Mouse (Mus musculus) left cerebral cortex, postnatal 14 days (tissue): ENCODE results near the gene Gcnt3. TPM values are rescaled to one million over a fixed set of nuclear protein-coding genes. Genes with fewer than 3 reads are reported as not detected.
A peak's percentile ranks its signal among the peaks of the same experiment; 100 is the strongest.

Experiments used
- DNase-seq, 2 experiments: peaks; one replicate each; pipeline ENCODE4 v3.0.0; 2021 to 2022; ENCODE audit warnings: low spot score in 2 of 2, mixed read lengths in 1 of 2
- intact Hi-C: fragments of 180-260 bp; cut with DNase I; formaldehyde crosslinking; loops from one replicate; pipeline ENCODE4 v1.15.1; 2025
- long read RNA-seq, 2 experiments: library from polyadenylated mRNA; stranded (forward); transcript quantifications; one replicate each; pipeline ENCODE4 v2.0.0; 2021
- total RNA-seq, 2 experiments: library from RNA; stranded (reverse); gene quantifications; 2 replicates each; pipeline ENCODE4 v1.2.3; 2021

The Gcnt3 gene
- not detected for total RNA-seq
- long read RNA-seq, experiment 1: 0 reads
- long read RNA-seq, experiment 2: 0 reads

DNA sequence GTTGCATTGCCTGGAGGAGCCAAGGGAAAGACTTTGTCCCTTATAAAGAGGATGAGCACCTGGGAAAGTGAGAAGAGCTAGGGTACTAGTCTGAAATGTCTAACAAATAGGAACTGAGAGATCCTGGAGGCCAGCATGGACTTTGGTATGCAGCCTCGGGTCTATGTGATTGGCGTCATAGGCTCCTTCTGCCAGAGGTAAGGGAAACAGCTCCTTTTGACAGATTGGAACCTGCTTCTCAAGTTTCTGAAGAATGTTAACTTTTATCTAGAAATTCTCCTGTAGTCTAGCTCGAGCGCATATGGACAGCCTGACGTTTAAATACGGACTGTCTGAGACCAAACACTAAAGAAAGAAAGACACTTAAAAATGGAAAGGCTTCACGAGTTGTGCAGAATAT, at the start of gene Gcnt3:
Gcnt3 (minus strand) TSS at position 101 of the 400 bp plus-strand sequence.
- no peak for DNase-seq
- intact Hi-C loops: no loop called here

DNA sequence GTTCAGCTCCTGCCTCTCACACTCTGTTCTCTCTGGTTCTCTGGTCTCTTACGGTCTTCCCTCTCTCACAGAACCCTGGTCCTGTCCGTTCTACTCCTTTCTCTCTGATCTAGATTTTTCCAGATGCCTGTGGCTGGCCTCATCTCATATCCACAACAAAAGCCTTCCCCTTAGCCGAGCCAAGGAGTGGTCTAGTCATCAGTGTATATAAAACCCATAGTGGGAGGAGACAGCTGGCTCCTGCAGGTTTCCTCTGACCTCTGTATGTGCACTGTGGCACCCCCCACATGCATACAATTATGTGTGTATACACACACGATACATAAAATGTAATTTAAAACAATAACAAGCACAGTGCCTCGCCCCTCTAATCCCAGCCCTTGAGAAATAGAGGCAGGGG, 49.5 kb upstream of the Gcnt3 start:
- intact Hi-C loops: no loop called here
- DNase-seq: no peak

DNA sequence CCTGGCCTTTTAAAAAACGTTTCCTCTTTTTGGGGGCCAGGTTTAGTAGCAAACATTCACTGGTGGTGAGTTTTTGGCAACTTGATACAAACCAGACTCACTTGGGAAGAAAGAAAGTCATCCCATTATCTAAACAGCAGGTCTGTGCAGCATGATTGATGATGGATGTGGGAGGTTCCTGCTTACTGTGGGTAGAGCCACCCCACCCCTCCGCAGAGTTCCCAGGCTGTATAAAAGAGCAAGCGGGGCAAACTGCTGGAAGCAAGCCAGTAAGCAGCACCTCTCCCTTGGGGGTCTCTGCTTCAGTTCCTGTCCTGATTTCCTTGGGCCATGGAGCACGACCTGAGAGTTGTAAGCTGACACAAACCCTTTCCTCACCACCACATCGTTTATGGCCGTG, 48.2 kb upstream of the Gcnt3 start:
- no peak for DNase-seq
- intact Hi-C loops: no loop called here

DNA sequence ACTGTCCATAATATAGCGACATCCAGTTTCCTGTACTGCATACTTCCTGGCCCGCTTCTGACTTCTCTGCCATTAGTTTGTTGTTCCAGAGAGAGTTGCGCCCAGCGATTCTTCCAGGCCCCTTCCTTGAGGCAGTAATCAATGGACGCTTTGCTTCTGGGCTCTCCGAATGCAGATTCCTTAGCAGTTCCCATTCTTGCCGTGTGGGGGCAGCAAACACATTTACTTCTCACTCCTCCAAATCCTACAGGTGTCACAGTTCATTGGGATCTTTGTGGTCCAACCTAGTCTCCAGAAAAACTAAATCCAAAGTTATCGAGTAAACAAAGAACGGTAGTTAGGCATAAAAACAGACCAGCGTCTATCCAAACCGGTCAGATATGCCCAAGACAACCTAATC, 46.2 kb upstream of the Gcnt3 start:
- intact Hi-C loops: no loop called here

DNA sequence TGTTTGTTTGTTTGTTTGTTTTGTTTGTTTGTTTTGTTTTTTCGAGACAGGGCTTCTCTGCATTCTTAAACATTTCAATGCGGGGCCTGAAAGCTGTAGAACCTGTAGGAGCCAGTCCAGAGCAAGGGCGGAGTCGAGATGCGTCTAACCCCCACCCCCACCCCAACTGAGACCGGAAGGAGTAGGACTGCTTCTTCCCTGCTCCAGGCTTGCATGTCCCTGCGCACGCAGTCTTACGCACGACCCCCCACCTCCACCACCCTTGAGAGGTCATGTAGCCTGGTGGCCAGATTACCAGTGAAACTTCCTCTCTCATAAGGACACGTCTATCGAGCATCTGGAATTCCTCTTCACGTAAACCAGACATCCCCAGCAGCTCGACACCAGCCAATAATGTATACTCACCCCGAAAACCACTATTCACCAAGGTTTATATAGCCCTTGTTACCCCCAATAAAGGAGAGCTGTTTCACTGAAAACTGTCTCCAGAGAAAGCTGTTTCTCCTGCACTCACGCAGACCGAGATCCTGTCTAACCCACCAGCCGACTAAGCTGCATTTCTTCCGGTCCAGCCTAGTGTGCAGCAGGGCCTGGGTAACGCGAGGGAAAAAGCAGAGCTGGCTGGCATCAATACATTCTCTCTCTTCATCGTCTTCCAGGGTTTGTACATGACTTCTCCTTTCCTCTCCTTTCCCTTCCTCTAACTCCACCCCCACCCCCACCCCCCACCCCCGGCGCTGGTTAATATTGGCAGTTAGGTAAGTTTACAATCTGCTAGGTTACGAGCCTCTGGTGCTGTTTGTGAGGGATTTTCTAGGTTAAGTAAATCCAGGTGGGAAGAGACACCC, 44.7 kb upstream of the Gcnt3 start:
- DNase-seq: no peak

More for the DNA sequence above, 46.2 kb upstream of the Gcnt3 start:
- DNase-seq: peak; percentile 75 to 81

DNA sequence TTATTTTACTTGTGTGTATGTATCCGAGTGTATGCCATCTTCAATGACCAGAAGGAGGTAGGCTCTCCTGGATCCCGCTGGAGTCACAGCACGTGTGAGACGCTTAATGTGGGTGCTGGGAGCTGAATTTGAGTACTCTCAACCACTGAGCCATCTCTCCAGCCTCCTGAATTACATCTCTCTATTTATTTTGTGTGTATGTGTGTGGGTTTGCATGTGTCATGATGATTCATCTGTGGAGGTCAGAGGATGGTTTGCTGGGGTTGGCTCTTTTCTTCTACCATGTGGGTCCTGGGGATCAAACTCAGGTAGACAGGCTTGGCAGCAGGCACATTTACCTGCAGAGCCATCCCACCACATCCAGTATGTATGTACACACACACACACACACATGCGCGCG, 43.9 kb upstream of the Gcnt3 start:
- no peak for DNase-seq
- intact Hi-C loops: no loop called here

More for the DNA sequence above, 44.7 kb upstream of the Gcnt3 start:
- intact Hi-C loops: no loop called here

DNA sequence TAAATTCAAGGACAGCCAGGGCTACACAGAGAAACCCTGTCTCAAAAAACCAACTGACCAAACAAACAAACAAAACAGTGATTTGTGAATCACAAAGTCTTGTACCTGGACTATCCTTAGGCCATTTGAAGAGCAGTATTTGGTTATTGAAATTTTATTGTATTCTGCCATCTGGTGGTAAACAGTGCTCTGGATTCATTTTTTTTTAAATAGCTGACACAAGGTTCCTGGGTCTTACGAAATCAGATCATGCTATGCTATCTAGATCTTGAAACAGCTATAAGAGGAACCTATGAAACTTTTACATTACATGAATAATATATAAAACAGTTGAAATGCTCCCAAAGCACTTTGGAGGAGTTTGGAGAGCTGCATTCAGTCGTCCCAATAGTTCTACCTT, 43.1 kb upstream of the Gcnt3 start:
- intact Hi-C loops: no loop called here
- DNase-seq: no peak

DNA sequence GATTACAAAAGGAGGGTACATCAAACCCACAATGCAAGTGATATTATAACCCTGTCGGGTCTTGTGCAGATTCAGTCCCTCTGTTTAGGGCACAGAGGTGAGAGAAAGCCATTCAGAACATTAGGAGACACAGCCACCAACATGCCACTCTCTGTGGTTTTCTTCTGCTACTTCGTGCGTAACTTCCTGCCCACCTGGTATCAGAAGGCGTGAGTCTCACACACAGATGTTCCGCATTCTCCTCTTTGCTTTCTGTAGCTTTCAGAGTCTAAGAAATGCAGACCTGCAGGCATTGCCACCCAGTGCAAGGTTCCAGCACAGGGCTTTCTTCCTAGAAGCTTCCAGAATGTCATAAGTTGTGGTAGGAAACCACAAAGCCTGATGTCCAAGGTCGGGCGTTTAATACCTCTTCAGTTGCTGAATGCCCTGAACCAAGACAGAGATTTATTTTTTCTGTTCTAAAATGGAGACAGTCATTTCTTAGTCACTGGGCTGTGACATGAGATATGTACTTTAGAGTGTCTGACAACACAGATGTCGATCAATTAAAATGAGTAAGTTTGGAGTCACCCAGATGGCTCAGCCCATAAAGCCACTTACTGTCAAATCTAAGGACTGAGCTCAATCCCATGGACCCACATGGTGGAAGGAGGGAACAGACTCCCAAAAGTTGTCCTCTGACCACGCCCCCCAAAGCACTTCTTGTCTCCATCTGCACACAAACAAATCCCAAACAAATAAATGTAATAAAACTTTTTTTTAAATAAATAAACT, 42.3 kb upstream of the Gcnt3 start:
- no peak for DNase-seq
- intact Hi-C loops: no loop called here

DNA sequence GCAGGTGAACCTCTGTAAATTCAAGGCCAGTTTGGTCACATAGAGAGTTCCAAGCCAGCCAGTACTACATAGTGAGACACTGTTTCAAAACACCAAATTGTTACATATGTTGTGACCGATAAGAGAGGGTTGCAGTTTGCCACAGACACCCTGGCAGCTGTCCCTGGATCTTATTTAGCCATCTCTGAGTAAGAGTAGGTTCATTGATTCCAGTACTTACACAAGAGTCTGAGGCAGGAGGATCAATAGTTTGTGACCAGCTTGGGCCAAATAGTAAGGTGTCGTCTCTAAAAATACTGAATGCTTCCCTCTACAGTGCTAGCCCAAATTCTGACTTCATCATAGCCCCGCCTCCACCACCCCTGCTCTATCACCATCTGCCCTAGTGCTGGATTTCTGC, 40.1 kb upstream of the Gcnt3 start:
- DNase-seq: no peak
- intact Hi-C loops: loop anchor here (5.0 kb wide), 1 partner anchor 61 kb away; no protein-coding TSS in a partner anchor

DNA sequence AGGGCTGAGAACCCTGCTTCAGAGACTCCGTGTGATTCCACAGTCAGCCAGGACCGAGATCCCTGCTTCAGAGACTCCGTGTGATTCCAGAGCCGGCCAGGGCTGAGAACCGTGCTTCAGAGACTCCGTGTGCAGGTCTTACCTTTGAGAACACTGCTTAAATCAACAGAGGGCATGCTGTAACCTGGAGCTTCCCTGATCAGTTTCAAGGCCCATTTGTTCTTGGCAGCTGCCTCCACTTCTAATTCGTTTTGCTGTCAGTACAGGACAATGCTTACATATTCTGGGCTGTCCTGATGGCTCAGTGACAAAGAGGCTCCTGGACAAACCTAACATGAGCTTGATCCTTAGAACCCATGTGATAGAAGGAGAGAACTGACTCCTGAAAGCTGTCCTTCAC, 39.3 kb upstream of the Gcnt3 start:
- intact Hi-C loops: loop anchor here (5.0 kb wide), 1 partner anchor 60 kb away; no protein-coding TSS in a partner anchor
- DNase-seq: no peak

DNA sequence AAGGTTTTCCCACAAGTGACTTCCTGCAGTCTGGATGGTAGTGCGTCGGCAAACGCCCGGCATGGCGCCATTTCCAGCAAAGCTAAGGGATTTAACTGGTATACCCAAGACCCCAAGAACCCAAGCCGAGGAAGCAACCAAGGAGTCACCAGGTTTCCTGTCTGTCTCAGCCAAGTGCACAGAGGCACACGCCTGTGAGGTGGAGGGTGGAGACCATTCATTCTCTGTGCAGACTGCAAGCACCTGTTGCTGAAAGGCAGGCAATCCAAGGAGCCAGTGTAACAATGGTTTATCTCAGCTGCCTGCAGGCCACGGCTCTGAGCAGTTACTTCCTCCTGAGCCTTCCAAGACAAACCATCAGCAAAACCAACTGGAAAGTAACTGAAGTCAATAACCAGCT, 34.5 kb upstream of the Gcnt3 start:
- no peak for DNase-seq
- intact Hi-C loops: no loop called here

DNA sequence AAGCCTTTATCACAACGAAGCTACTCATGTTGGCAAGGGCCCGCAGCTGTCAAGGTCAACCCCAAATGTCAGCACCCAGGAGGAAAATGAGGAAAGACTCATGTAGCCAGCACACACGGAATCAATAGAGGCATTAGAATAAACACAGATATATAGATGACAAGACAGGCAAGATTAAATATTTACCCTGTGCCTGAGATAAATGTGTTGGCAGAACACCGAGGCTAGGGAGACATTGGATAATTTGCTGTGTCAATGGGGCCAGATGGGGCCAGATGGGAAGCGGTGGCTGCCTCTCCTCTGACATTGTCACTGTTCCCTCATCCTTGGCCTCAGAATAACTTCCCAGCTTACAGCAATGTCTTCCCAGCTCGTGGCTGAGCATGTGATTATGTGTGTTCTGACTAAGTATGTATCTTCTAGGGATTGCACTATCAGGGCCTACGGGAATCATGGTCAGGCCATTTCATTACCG, 32.1 kb upstream of the Gcnt3 start:
- intact Hi-C loops: no loop called here
- DNase-seq: no peak

DNA sequence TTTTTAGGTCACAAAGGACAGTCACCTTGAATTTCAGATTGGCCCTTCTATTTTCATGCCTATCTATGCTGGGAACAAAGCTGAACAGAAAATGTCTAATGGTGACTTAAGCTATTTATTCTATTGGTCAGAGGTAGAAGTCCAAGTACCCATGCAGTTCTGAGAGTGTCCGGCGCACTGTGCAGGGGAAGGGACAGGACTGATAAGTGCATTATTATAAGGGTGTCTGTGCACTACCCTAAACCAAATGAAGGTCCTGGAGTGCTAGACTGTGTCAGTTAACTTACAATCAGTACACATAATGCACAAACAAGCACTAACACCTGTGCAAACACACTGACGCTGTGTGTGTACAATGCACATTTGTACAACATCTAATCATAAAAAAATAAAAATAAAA, 29.6 kb upstream of the Gcnt3 start:
- intact Hi-C loops: no loop called here
- DNase-seq: no peak

DNA sequence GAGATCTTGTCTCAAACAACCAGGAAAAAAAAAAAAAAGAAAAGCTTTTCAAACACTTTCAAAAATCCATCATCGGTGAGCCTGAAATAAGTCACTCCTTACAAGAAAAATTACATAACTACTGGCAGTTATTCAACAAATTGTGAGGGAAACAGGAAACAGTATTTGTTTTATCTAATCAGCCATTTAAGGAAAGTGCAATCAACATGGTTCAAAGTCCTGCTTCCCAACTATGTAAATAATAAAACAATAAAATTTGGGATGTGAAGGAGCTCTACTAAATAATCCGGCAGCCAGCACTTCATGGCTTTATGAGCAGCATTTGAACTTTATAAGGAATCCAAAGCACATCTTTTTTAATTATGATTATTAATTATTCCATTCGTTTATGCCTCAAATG, 24.1 kb upstream of the Gcnt3 start:
- intact Hi-C loops: no loop called here
- DNase-seq: no peak

DNA sequence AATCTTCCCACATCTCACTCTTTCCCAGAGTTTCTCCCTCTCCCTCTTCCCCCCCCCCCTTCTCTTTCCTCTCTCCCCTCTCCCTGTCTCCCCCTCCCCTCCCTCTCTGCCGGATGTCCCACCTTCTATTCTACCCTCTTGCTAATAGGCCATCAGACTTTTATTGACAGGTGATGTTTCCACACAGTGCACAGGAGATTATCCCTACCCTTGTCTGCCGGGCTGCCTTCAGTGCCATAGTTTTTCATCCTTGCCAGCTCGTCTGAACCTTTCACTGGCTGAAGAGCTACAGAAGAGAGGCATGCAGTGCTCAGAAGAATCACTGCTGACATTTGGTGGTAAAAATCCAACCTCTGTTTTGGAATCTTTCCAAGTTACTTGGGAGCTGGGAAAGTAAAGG, 15.5 kb upstream of the Gcnt3 start:
- DNase-seq: no peak
- intact Hi-C loops: no loop called here

DNA sequence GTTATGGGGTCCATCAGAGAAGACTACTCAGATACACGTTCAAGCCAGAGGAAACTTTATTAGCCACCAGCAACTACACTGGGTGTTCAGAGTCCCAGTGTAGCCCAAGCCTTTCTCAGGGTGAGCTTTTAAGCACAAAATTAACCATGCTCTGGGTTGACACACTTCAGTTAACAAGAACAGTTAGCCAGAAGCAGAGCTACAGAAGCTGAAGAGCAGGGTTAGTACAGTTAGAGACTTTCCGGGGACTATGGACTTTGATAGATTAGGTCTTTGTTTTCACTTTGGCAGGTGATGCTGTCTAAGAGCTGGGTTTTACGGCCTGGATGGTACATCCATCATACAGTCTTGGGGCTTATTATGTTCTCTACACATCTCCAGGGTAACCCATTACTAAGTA, 14.8 kb upstream of the Gcnt3 start:
- no peak for DNase-seq
- intact Hi-C loops: no loop called here

DNA sequence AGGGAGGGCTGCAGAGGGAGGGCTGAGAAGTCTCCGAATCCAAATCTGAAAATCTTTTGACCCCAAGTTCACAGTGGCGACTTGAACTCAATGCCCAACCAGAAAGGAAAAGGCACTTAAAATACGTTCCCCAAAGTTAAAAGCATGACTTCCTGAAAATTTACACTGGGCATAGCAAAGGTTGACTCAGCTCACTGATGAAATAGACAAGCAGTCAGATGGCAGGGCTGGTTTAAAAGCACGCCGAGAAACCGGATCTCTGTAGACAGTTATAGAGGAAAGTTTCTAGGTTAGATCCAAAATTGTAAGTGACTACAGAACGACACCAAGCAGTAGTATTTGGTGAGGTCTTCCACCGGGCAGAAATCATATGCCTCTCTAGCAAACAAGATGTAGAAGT, 12.0 kb upstream of the Gcnt3 start:
- intact Hi-C loops: no loop called here
- DNase-seq: no peak

DNA sequence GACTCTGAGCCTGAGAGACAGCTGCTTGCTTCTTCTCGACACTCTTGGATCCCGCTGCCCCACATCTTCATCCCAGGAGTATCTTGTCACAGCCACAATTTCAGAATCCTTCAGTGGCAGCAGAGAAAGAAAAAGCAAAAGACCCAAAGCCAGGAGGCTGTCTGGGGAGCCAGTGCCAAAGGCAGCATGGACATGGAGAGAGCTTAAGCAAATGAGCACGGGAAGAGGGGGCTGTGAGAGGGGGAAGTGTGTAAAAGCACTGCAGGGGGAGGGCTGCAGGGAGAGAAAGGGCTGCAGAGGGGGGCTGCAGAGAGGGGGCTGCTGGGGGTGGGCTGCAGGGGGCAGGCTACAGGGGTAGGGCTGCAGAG, 11.5 kb upstream of the Gcnt3 start:
- intact Hi-C loops: no loop called here
- DNase-seq: no peak

DNA sequence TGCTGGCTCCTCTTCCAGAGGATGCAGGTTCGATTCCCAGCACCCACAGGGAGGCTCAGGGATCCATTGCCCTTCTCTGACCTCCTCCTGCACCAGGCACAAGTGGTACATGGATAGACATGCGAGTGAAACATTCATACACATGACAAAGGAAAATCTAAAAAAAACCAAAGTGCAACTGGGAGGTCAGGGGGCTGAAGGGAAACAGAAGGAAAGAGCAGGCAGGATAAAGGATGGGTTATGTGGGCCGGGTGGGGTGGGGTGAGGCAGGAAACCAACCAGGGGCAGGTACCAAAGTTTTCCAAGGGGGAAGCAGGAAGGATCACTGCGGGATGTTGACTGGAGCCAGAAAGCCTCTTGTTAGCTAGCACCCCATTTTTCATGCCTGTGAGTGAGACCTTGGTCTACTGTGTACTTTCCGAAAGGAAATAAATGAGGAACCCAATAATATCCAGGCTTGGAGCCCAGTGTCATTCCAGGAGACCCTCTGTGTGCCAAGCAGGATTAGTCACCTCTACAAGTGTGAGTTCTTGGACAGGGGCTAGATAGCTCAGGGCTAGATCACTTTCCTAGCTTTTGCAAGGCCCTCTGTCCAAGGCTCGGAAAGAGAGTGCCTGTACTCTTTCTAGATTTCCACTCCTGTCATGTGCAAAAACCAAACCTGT, 11.0 kb upstream of the Gcnt3 start:
- intact Hi-C loops: no loop called here
- DNase-seq: no peak

DNA sequence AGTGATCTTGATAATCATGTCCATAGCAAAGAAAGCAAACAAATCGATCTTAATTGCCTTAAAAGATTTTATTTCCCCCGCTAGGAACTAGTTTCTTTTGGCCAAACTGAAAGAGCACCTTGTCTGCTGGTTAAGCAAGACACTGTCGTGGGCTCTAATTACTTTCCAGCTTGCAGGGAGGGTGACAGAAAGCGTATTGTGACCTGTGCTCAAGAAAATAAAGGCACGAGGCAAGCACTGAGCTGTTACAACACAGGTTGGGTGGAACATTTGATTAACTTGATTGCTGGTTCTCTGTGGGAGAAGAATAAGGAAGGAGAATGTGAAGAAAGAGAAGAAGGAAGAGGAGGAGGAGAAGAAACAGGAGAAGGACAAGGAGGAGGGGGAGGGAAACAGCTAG, 10.4 kb upstream of the Gcnt3 start:
- intact Hi-C loops: no loop called here

More for the DNA sequence above, 10.4 kb upstream of the Gcnt3 start:
- DNase-seq: no peak
